Mouse (Mus musculus) MEL-GATA-1-ER (cell line): ENCODE measurements around the gene Zbtb16.

Experiments
- DNase-seq: peaks from one replicate; pipeline ENCODE4 v3.0.0-alpha.2; 2012; ENCODE audit warnings: low read depth; ENCODE audit errors: extremely low read depth

Gene Zbtb16

DNA sequence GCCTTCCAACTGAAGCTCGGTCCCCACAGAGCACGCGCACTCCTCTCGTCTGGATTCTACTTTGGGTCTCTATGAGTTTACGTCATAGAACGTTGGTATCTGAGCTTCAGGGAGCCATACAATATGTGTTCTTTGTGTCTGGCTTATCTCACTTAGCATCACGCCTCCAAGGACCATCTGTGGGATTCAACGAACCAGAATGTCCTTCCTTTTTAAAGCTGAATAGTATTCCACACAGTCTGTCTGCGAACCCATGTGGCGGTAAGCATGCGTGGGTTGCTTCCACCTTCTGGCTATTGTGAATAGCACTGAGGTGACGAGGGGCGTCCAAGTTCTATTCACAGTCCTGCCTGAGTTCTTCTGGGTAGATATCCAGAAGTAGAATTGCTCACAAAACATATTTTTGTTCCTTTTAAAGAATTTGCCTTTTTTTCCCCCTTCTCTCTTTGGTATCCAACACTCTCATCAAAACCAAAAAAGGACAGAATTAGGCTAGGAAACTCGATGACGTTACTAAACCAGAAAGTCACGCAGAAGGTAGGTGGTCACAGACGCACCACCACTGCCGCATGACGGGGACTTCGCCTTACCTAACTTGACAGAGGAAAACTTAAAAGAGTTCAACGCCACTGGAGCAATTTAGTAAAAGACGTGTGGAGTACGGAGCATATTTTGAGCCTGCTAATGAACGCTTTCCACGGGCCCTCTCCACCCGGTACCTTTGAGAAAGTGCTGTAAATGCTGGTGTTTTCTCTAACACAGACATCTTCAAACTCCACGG is 32.4 kb downstream of the Zbtb16 start:
- DNase-seq = no peak

- DNase-seq = no peak
Measured at GRCm38 (mm10) chr9:48802374-48802773, 33.6 kb downstream of the Zbtb16 start.

DNA sequence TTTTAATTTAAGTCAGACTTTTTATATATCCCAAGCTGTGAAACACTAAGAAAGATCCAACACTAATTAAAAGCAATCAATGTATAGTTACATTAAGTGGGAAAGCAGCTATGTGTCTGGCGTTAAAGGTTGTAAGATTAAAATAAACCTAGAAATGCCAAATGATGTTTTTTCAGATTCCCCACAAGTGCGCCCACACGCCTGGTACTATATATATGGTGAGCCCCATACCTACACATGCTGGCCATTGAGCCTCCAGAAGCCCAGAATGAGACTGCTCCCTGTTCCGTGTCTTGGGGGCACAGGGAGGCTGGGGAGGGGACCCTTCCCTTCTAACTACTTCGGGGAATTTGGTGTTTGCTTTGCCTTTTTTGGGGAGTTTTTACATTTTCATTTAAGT is 34.7 kb downstream of the Zbtb16 start:
- no peak for DNase-seq

DNA sequence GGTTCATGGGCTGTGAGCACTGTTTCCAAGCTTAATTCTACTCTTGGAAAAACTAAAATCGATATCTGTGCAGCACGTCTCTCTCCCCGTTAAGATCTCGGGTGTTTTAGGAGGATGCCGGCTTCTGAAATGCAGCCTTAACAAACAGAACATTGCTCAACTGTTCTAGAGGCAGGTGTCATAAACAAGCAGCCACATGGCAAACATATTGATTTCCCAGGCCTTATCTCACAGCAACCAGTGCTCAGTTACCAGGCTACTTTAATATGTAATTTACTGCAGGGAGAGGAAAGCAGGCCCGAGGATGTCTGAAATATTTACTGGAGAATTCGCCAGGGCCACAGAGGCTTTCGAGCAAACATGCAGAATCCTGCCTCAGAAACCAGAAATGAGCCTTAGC is 35.4 kb downstream of the Zbtb16 start:
- DNase-seq = no peak

- no peak for DNase-seq
Measured at GRCm38 (mm10) chr9:48798044-48798443, 38.0 kb downstream of the Zbtb16 start.

DNA sequence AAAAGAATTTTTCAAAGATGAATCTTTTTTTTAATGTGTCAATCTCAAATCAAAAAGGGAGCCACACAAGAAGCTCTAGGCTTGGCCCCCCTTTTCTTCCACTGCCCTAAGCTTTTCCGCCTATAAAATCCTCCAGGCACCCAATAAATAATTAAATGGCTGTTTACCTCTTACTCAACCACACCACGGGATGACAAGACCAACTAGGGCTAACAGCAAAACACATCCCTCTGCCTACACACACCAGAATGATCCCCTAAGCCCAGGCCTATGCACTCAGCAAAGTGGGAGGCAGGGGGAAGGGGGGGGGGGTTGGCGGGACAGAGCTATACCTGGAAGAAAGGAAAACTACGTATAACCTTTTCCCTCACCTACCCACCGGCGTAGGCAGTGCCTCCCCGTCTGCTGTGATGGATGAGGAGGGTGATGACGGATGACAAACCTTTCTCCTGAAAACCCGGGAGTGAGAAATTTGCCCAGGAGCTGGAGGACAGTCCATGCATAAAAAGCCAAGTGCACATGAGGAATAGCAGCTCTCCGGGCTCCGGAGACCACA is 39.7 kb downstream of the Zbtb16 start:
- no peak for DNase-seq

DNA sequence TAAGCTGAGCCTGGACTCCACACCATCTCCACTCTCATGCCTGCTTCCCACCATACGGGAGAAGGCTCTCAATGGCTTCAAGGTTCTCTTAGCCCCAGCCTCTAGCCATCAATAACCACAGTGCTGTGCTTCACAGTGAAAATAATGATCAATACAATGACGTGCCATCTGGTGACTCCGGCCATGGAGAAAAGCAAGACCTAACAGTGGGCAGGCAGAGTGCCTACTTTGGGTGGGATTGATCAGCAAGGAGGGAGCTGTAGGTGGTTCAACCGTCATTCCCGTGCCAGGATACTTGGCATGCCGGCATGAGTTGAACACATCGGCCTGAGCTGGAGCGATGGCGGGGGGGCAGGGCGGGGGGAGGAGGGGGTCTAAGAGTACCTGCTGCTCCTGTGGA is 40.3 kb downstream of the Zbtb16 start:
- no peak for DNase-seq

- no peak for DNase-seq
Measured at GRCm38 (mm10) chr9:48795095-48795494, 40.9 kb downstream of the Zbtb16 start.

- DNase-seq = no peak
Measured at GRCm38 (mm10) chr9:48794463-48794862, 41.6 kb downstream of the Zbtb16 start.

- no peak for DNase-seq
Measured at GRCm38 (mm10) chr9:48793638-48794188, 42.3 kb downstream of the Zbtb16 start.

GRCm38 (mm10) chr9:48790575-48790974 is 45.4 kb downstream of the Zbtb16 start:
- DNase-seq = no peak

- DNase-seq = no peak
Measured at GRCm38 (mm10) chr9:48787906-48788410, 48.1 kb downstream of the Zbtb16 start.

DNA sequence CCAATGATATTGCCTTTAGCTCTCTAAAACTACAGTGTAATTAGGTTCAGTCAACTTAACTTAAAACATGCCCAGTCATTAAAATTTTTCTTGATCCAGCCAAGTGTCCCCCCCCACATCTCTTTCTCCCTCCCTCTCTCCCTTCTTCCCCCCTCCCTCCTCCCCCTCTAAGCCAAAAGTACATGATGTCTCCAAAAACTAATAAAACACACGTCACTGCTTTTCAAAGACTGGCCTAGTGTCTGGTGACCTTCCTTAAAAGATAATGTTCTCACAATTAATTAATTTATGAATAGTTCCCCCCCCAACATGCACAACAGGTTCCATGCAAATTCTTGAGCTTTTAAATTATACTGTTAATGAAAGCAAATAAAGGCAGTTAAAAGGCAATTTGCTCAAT is 48.7 kb downstream of the Zbtb16 start:
- DNase-seq = no peak

GRCm38 (mm10) chr9:48786814-48787213 is 49.2 kb downstream of the Zbtb16 start:
- DNase-seq = no peak

DNA sequence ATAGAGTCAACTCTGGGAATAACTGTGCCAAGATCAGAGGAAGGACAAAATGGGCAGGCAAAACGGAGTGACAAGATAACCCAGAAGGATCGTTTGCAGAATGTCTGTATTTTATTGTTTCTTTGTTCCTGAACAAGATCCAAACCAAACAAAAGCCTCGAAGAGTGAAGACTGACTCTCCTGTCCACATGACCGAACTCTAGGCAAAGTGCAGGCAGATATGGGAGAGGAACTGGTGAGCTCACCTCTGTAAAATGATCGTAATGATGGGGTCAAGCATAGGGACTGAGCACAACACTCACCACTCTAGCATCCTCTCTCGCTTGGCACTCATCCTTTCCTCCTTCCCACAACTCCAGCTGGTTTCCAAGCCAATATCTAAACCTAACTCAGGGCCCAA is 51.1 kb downstream of the Zbtb16 start:
- DNase-seq = no peak

- no peak for DNase-seq
Measured at GRCm38 (mm10) chr9:48783292-48783691, 52.7 kb downstream of the Zbtb16 start.

GRCm38 (mm10) chr9:48782284-48783060 is 53.5 kb downstream of the Zbtb16 start:
- no peak for DNase-seq

DNA sequence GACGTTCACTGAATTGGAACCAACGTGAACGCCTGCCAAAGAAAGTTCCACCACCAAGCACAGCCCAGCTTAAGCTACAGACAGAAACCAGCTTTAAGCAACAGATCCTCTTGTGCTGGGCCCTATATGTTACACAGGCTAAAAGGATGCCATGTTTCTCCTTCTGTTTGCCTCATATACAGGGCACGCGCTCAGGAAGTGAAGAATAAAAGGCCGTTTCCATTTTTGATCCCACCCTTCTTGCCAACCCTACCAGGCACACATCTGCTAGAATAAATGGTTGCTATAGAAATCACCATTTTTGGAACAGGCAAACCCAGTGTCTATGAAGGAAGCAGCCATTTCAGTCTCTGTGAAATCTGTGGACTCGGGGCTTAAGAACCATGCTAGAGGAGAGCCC is 59.8 kb downstream of the Zbtb16 start:
- no peak for DNase-seq

GRCm38 (mm10) chr9:48775561-48775960 is 60.5 kb downstream of the Zbtb16 start:
- DNase-seq = no peak

- no peak for DNase-seq
Measured at GRCm38 (mm10) chr9:48773710-48774109, 62.3 kb downstream of the Zbtb16 start.

GRCm38 (mm10) chr9:48773130-48773529 is 62.9 kb downstream of the Zbtb16 start:
- no peak for DNase-seq

- no peak for DNase-seq
Measured at GRCm38 (mm10) chr9:48771504-48771903, 64.5 kb downstream of the Zbtb16 start.
